8 mouse cellular contexts compared by ENCODE assay signal in the genomic region with DNA sequence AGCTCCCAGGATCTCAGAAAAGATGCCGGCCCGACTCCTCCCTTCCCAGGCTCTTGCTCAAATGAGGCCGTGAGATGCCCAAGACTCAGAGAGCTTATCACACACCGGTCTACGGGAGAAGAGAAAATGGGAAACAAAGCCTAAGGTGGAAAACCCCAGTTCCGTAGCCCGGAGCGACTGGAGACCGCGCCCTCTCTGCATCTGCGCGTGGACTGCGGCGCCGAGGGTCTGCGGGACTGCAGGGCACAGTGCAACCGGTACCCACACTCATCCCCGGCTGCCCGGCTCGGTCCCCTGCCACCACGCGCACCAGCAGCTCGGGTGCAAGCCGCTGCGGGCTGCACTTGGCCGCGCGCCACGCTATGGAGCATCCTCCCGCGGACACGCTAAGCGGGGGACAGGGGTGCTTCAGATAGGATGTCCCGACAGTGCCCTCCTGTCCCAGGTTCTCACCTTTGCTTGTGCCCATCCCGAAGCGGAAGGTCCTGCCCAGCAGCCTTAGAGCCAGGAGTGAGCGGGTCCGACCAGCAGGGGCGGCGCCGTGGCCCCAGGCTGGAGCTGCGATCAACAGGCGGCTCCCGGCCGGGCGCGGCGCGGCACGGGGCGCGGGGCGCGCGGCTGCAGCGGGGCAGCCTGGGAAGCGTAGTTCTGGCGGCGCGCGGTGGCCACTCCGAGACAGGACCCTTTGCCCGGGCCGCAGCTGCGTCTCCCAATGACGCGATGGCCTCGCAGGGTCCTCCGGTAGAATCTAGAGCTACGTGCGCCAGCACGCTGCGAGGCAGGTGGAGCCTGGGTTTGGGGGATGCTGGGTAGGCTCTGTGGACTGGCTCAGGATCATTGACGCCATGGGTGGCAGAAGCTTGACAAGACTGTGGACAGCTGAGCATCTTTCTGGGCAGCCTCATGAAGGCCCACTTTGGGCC. TPM values are rescaled to one million over a fixed set of nuclear protein-coding genes. Genes with fewer than 3 reads are reported as not detected.
DNase-seq lines count a peak whose midpoint lies in the region; ATAC-seq and TF ChIP-seq lines count a peak whose summit lies in the region.

A gene (minus strand): TSS at position 755 of the 923 bp plus-strand sequence.

- peak within 1 kb of the TSS; percentile 88 for H3K27ac ChIP-seq in forebrain, embryonic 14.5 days (ENCODE audit: low read depth, low read length)
- H3K27ac ChIP-seq in heart, postnatal 0 days (ENCODE audit: low read depth): no peak within 1 kb of the TSS

- H3K36me3 ChIP-seq in forebrain, embryonic 14.5 days (ENCODE audit: control insufficient read depth, insufficient read depth, low read length): no peaks in the 10 kb centered on the region
- no peaks in the 10 kb centered on the region for H3K36me3 ChIP-seq in heart, postnatal 0 days (replicated peaks; ENCODE audit: control insufficient read depth, insufficient read depth, low read length)

- peak within 1 kb of the TSS; percentile 79 for H3K9ac ChIP-seq in forebrain, embryonic 14.5 days (ENCODE audit: low read length)
- H3K9ac ChIP-seq in heart, postnatal 0 days (replicated peaks; ENCODE audit: low read depth, low read length): peak within 1 kb of the TSS; percentile 52; the same call in 1 of the 2 replicates

- H3K4me3 ChIP-seq in forebrain, embryonic 14.5 days (ENCODE audit: low read depth, low read length): peak within 1 kb of the TSS; percentile 81
- peak within 1 kb of the TSS; percentile 69 for H3K4me3 ChIP-seq in heart, postnatal 0 days (ENCODE audit: low read depth, low read length)

- DNase-seq in WW6 (ENCODE audit: low read depth, low spot score): peak; percentile 57
- DNase-seq in cerebellum, adult 11 months: peak; percentile 82
- peak; percentile 73 for DNase-seq in forebrain, embryonic 14.5 days (ENCODE audit: low spot score)
- peak; percentile 24 for DNase-seq in heart, postnatal 0 days (ENCODE audit: low spot score)
- peak; percentile 76 to 84 for DNase-seq in layer of hippocampus, postnatal 14 days (ENCODE audit: low spot score in 2 of 2)
- DNase-seq in lung, postnatal 10 days: peak; percentile 59
- peak; percentile 78 to 82 for DNase-seq in right cerebral cortex, adult 2 months (ENCODE audit: low spot score in 2 of 2)
- DNase-seq in thymus, postnatal 36 days: no peak

- ATAC-seq in forebrain, embryonic 14.5 days: peak; percentile 93
- peak; percentile 77 for ATAC-seq in heart, postnatal 0 days (ENCODE audit: insufficient read depth, low read depth)

- peaks cover 7% of the 10 kb centered on the region for H3K4me1 ChIP-seq in forebrain, embryonic 14.5 days (ENCODE audit: control insufficient read depth, insufficient read depth, low read length)
- no peaks in the 10 kb centered on the region for H3K4me1 ChIP-seq in heart, postnatal 0 days (ENCODE audit: control insufficient read depth, insufficient read depth)

- no peak for TF ChIP-seq EP300 in heart, postnatal 0 days (IDR thresholded peaks at IDR 0.05; ENCODE audit: low read depth)

- H3K4me2 ChIP-seq in forebrain, embryonic 14.5 days (ENCODE audit: low read length): peak within 1 kb of the TSS; percentile 66
- peak within 1 kb of the TSS; percentile 99 for H3K4me2 ChIP-seq in heart, postnatal 0 days (ENCODE audit: low read depth, low read length)

- under 1% methylated on average over 73 of the region's 74 CpGs for WGBS in forebrain, embryonic 14.5 days
- WGBS in heart, postnatal 0 days: 1% methylated on average over 64 of the region's 74 CpGs

- no peaks in the 10 kb centered on the region for H3K9me3 ChIP-seq in forebrain, embryonic 14.5 days (replicated peaks; ENCODE audit: control insufficient read depth, low read length)
- H3K9me3 ChIP-seq in heart, postnatal 0 days (replicated peaks; ENCODE audit: control insufficient read depth, low read length): no peaks in the 10 kb centered on the region

- no peaks in the 10 kb centered on the region for H3K27me3 ChIP-seq in forebrain, embryonic 14.5 days (replicated peaks; ENCODE audit: control insufficient read depth, insufficient read depth, low read length)
- H3K27me3 ChIP-seq in heart, postnatal 0 days (ENCODE audit: control insufficient read depth, insufficient read depth, low read length): peaks cover 26% of the 10 kb centered on the region

- no peak for TF ChIP-seq CTCF in heart, postnatal 0 days (IDR thresholded peaks at IDR 0.05; ENCODE audit: low read depth)

RNA-seq across cellular contexts. Expression of the gene that starts here (rescaled TPM):
- 127 and 193 TPM in 2 replicates for polyA plus RNA-seq in forebrain, embryonic 14.5 days (2014; fragmentation: Nextera tagmentation; extraction: Ambion mirVana)
- total RNA-seq in heart, postnatal 0 days (2014; rRNA removed; ENCODE audit: low replicate concordance): 2.2 and 3.5 TPM in 2 replicates
- polyA plus RNA-seq in heart, postnatal 0 days (2015; fragmentation: Nextera tagmentation; extraction: Ambion mirVana): 4.3 and 4.7 TPM in 2 replicates
- total RNA-seq in layer of hippocampus, postnatal 14 days (2021): 100 to 1,000 TPM; 420 to 434 TPM

Comparison
In these comparisons a context has a peak if more than half of its experiments do, and no peak if none do; other contexts are left out.
1. RNA of the gene that starts here (total RNA-seq): 420 to 434 TPM in layer of hippocampus, postnatal 14 days; 2.2 to 3.5 TPM in heart, postnatal 0 days; every median in the first group is over 10 times any median in the second.
2. RNA of the gene that starts here (polyA plus RNA-seq): 127 to 193 TPM in forebrain, embryonic 14.5 days; 4.3 to 4.7 TPM in heart, postnatal 0 days; every median in the first group is over 10 times any median in the second.
3. DNase-seq: peak in WW6 (single experiment), cerebellum, adult 11 months (single experiment), forebrain, embryonic 14.5 days (single experiment), heart, postnatal 0 days (single experiment), layer of hippocampus, postnatal 14 days (2 of 2), lung, postnatal 10 days (single experiment) and right cerebral cortex, adult 2 months (2 of 2); none in thymus, postnatal 36 days (0 of 2).